Mouse (Mus musculus) cerebellum, adult 9-11 months (tissue): ENCODE data around the gene Arl5b.

ENCODE experiments used
- DNase-seq: peaks from one replicate; pipeline ENCODE4 v3.0.0; 2022

The Arl5b gene

DNA sequence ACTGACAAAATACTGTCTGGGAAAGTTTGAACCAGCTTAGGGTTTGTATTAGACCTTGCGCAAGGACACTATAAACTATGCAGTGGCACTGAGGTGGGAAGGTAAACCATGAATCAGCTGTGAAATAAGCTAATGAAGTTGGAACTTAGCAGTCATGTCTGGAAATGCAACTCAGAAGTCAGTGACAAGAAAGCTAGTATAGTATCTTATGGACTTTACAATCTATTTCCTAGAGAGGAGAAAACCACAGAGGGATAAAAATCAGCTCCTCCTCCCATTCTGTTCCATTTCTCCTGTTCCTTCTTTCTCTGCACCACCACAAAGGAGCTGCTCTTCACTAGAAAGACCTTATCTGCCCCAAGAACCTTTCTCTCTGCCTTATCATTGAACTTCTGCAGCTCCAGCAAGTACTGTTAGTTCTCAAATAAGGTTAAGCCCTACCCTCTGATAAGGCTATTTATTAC lies 72.1 kb downstream of the Arl5b start:
- DNase-seq, result no peak
